Mouse (Mus musculus) midbrain, embryonic 12.5 days (tissue): ENCODE data around the gene Pmpcb. TPM values are rescaled to one million over a fixed set of nuclear protein-coding genes. Genes with fewer than 3 reads are reported as not detected.

Source experiments
- ATAC-seq: fragments of 200-750 bp; cut with Nextera tagmentation; 2 replicates; pipeline ENCODE4 v1.8.0; 2017; ENCODE audit warnings: low read depth, moderate TSS enrichment, moderate library complexity; ENCODE audit not compliant: low FRiP score
- H3K27ac ChIP-seq: fragments of 300-500 bp; sonication (generic); replicated peaks from 2 replicates; pipeline ENCODE4 v1.5.1; 2016; ENCODE audit warnings: mild to moderate bottlenecking
- H3K27me3 ChIP-seq: fragments of 300-500 bp; sonication (generic); 2 replicates; pipeline ENCODE4 v1.6.1; 2016; ENCODE audit warnings: mild to moderate bottlenecking
- H3K36me3 ChIP-seq: fragments of 300-500 bp; sonication (generic); 2 replicates; pipeline ENCODE4 v1.6.1; 2016
- H3K4me1 ChIP-seq: fragments of 300-500 bp; sonication (generic); 2 replicates; pipeline ENCODE4 v1.6.1; 2016
- H3K4me2 ChIP-seq: fragments of 300-500 bp; sonication (generic); replicated peaks from 2 replicates; pipeline ENCODE4 v1.6.1; 2016; ENCODE audit warnings: mild to moderate bottlenecking, moderate library complexity
- H3K4me3 ChIP-seq: fragments of 300-500 bp; sonication (generic); 2 replicates; pipeline ENCODE4 v1.5.1; 2016; ENCODE audit warnings: mild to moderate bottlenecking
- H3K9ac ChIP-seq: fragments of 300-500 bp; sonication (generic); replicated peaks from 2 replicates; pipeline ENCODE4 v1.6.1; 2016; ENCODE audit warnings: mild to moderate bottlenecking, moderate library complexity
- H3K9me3 ChIP-seq: fragments of 300-500 bp; sonication (generic); 2 replicates; pipeline ENCODE4 v1.6.1; 2016; ENCODE audit warnings: mild to moderate bottlenecking
- WGBS: fragments of 180-500 bp; shearing (Covaris S2); methylation state at CpG from one replicate; pipeline ENCODE4 v1.1.7; 2016; 5-methylcytosine and 5-hydroxymethylcytosine counted together
- polyA plus RNA-seq: library from polyadenylated mRNA; unstranded; fragments of >200 nt; fragmentation: Nextera tagmentation; extraction: Ambion mirVana; gene quantifications from 2 replicates; pipeline ENCODE4 v1.2.1, GENCODE M21; 2016

Pmpcb gene
- polyA plus RNA-seq, 1 experiment from 2014 or later = 90.8 TPM

GRCm38 (mm10) chr5:21784161-21785052, 47.5 kb downstream of the Pmpcb start:
- H3K36me3 ChIP-seq = peaks cover 36% of the 10 kb centered on the region

DNA sequence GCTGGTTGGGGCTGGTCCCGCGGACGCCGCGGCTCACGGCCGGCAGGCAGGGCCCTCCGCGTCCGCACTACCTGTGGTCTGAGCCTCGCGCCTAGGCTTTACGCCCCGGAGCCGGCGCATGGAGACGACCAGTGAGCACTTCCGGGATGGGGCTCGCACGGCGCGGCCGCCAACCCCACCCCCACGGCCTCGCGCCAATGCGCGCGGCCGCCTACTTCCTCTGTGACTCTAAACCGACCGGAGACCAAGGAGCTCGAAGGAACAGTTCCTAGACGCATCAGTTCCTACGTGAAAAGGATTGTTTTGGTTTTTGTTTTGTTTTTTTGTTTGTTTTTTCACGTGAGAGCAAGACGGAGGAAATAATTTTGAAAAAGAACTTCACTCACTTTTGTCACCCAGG, 48.1 kb downstream of the Pmpcb start, which contains the start of the genes Dnajc2 and Psmc2:
TSS of gene Dnajc2 (minus strand) at position 199 of the 400 bp plus-strand sequence.
TSS of gene Psmc2 (plus strand) at position 231 of the 400 bp plus-strand sequence.
- ATAC-seq = peak; percentile 97
- H3K4me2 ChIP-seq = peak within 1 kb of the TSS; percentile 96
- H3K27ac ChIP-seq = peak within 1 kb of the TSS; percentile 83
- peak within 1 kb of the TSS; percentile 93 for H3K4me3 ChIP-seq
- H3K9ac ChIP-seq = peak within 1 kb of the TSS; percentile 89
- no peaks in the 10 kb centered on the region for H3K27me3 ChIP-seq
- H3K9me3 ChIP-seq = no peaks in the 10 kb centered on the region
- under 1% methylated on average over 37 of the region's 37 CpGs for WGBS
- peaks cover 30% of the 10 kb centered on the region for H3K36me3 ChIP-seq
- H3K4me1 ChIP-seq = peaks cover 26% of the 10 kb centered on the region

More at GRCm38 (mm10) chr5:21784161-21785052, 47.5 kb downstream of the Pmpcb start:
- peak overlapping the region; percentile 88 for H3K4me3 ChIP-seq
- peaks cover 26% of the 10 kb centered on the region for H3K4me1 ChIP-seq
- H3K27ac ChIP-seq = peak overlapping the region; percentile 77
- H3K4me2 ChIP-seq = peak overlapping the region; percentile 96
- H3K9ac ChIP-seq = peak overlapping the region; percentile 85
- ATAC-seq = peak; percentile 83
- no peaks in the 10 kb centered on the region for H3K9me3 ChIP-seq
- no peaks in the 10 kb centered on the region for H3K27me3 ChIP-seq
- WGBS = under 1% methylated on average over 51 of the region's 51 CpGs

DNA sequence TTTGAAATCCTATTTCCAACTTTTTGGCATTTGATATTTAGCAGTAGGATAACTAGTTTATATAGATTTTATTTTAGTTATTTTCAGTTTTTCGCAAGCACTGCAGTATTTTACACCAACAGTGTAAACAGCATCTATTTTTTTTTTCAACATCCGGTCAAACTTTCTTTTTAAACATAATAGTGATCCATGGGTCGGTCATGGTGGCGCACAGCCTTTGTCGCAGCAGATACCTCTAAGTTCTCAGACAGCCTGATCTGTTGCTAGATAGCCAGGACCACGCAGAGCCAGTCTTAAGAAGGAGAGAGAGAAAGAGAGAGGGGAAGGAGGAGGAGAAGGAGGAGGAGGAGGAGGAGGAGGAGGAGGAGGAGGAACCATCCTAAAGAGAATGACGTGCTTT, 48.8 kb downstream of the Pmpcb start:
- WGBS = 72% methylated on average over 7 of the region's 7 CpGs
- Histone ChIP-seq H3K4me3 (no peak overlapping the region; the same call in 1 of the 2 replicates), H3K4me1 (peaks cover 26% of the 10 kb centered on the region), H3K9me3 (no peaks in the 10 kb centered on the region), H3K4me2 (peak overlapping the region; percentile 72), H3K27ac (peak overlapping the region; percentile 83), H3K27me3 (no peaks in the 10 kb centered on the region), H3K36me3 (peaks cover 22% of the 10 kb centered on the region), H3K9ac (no peak overlapping the region)
- no peak for ATAC-seq

DNA sequence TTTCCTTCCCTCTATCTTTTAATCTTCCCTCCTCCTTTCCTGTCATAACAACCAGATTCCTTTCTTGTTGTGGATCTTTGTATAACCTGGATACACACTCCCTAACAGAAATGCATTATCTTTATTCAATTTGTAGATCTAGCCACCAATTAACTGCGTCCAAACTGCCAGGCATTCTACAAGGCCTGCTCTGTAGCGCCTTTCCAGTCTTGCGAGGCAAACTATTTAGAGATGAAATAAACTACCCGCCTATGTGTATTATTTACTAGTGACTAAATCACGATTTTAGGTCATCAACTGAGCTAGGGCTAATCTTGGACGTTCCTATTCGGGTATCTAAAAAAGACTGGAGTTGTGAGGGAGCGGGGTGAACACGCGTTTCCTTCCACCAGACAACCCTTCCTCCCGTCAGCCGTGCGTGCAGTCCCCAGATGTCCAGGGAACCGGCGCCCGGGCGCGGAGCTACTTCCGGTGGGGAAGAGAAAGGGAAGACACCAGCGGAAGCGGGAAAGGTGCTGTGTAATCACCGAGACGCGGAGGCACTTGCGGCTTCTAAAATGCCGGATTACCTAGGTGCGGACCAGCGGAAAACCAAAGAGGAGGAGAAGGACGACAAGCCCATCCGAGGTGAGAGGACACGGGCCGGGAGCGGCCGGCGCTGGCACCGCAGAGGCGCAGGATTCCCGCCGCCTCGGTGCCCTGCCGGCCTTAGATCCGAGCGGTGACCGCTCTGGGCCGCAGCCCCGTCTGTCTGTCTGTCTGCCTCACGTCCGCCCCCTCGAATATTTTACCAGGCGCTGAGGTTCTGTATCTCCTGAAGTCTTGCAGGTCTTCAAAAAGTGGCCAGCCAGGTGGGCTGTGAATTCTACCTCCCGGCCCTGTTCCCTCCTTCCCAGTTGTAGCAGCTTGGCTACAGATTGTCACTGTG, 49.6 kb downstream of the Pmpcb start:
- WGBS = 4% methylated on average over 44 of the region's 51 CpGs

DNA sequence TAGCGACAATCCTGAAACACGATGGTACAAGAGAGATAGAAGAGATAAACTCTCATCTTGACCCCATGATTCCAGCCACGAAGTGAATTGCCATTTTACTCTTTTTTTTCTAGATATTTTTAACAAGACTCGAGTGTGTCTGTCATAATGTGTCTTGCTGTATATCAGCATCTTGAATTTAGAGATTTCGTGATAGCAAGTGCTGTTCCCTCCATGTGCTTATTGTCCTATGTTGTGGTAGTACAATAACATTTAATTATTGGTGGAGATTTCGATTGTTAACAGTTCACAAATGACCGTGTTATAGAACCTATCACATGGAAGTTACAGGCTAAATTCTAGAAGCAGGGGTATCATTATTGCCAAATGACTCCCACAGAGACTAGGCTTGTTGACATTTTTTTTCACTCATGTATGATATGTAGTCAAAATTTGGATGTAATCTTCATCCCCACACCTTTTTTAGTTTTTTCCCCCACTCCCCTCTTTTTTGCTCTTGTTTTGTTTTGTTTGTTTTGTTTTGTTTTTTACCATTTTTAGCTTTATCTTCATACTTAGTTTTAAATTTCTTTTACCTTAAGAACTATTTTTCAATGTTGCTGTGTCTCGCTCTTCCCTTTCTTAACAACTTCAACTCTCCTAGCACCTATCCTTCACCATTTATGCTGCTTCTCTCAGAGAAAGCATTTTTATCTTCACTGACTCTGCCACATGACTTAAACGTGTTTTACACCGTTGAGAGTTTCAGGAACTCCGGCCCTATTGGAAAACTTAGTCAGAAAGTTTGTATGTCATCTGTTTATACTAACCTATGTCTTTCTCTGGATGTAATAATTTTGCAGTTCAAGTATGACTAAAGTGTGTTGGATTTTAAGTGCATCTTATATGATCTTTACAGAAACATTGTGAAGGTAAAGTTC, 50.5 kb downstream of the Pmpcb start:
- H3K4me2 ChIP-seq = peak overlapping the region; percentile 72
- H3K27me3 ChIP-seq = no peaks in the 10 kb centered on the region
- peaks cover 26% of the 10 kb centered on the region for H3K4me1 ChIP-seq
- no peak overlapping the region for H3K27ac ChIP-seq
- H3K9ac ChIP-seq = peak overlapping the region; percentile 89
- 41% methylated on average over 11 of the region's 11 CpGs for WGBS
- H3K36me3 ChIP-seq = peaks cover 9% of the 10 kb centered on the region
- ATAC-seq = no peak
- H3K9me3 ChIP-seq = no peaks in the 10 kb centered on the region
- peak overlapping the region; percentile 93 for H3K4me3 ChIP-seq

More for the DNA sequence above, 49.6 kb downstream of the Pmpcb start:
- Histone ChIP-seq H3K4me3 (peak overlapping the region; percentile 93), H3K9ac (peak overlapping the region; percentile 89), H3K36me3 (peaks cover 15% of the 10 kb centered on the region), H3K9me3 (no peaks in the 10 kb centered on the region), H3K4me1 (peaks cover 26% of the 10 kb centered on the region), H3K27me3 (no peaks in the 10 kb centered on the region), H3K4me2 (peak overlapping the region; percentile 72), H3K27ac (peak overlapping the region; percentile 83)
- peak; percentile 76 for ATAC-seq

GRCm38 (mm10) chr5:21789061-21789460, 52.1 kb downstream of the Pmpcb start:
- H3K4me1 ChIP-seq = peaks cover 24% of the 10 kb centered on the region
- no peak overlapping the region; the same call in 1 of the 2 replicates for H3K9ac ChIP-seq
- no peak overlapping the region; the same call in 1 of the 2 replicates for H3K27ac ChIP-seq
- no peak overlapping the region for H3K4me3 ChIP-seq
- H3K4me2 ChIP-seq = peak overlapping the region; percentile 15; the same call in 1 of the 2 replicates
- no peak for ATAC-seq
- WGBS = 82% methylated on average over 5 of the region's 5 CpGs
- H3K9me3 ChIP-seq = no peaks in the 10 kb centered on the region
- 0 out of 2 replicates have a peak, but pooled peaks cover 3% of the 10 kb centered on the region for H3K36me3 ChIP-seq
- no peaks in the 10 kb centered on the region for H3K27me3 ChIP-seq

GRCm38 (mm10) chr5:21792166-21792565, 55.2 kb downstream of the Pmpcb start:
- Histone ChIP-seq H3K9ac (no peak overlapping the region), H3K36me3 (peaks cover 21% of the 10 kb centered on the region), H3K27me3 (no peaks in the 10 kb centered on the region), H3K4me3 (no peak overlapping the region), H3K4me1 (peaks cover 20% of the 10 kb centered on the region), H3K27ac (no peak overlapping the region), H3K9me3 (no peaks in the 10 kb centered on the region), H3K4me2 (no peak overlapping the region)
- no peak for ATAC-seq

GRCm38 (mm10) chr5:21802907-21803306, 66.0 kb downstream of the Pmpcb start:
- no peaks in the 10 kb centered on the region for H3K27me3 ChIP-seq
- no peak for ATAC-seq
- H3K36me3 ChIP-seq = peaks cover 60% of the 10 kb centered on the region
- no peak overlapping the region for H3K9ac ChIP-seq
- H3K4me1 ChIP-seq = no peaks in the 10 kb centered on the region
- no peak overlapping the region for H3K4me2 ChIP-seq
- no peak overlapping the region for H3K27ac ChIP-seq
- 95% methylated on average over 9 of the region's 9 CpGs for WGBS
- H3K9me3 ChIP-seq = no peaks in the 10 kb centered on the region
- H3K4me3 ChIP-seq = no peak overlapping the region

- 91% methylated on average over 12 of the region's 12 CpGs for WGBS
These were observed 66.8 kb downstream of the Pmpcb start for GRCm38 (mm10) chr5:21803691-21804188.

DNA sequence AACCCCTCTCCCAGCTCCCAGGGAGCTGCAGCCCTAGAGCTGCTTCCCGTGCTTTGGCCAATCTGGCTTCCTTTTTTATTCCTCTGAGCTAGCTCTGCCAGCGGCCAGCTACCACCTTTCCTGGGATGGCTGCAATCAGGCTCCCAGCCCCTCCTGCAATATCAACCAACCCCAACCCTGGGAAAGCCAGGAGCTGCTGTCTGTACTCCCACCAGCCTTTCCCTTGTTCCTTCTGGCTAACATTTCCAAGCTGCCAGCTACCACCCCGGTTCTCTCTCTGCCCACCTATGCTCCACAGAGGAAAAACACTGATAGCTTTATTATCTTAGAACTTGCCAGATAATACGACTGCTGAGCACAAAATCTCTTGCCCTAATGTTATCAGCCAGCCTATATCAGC, 67.9 kb downstream of the Pmpcb start:
- ATAC-seq = no peak
- Histone ChIP-seq H3K27ac (no peak overlapping the region), H3K4me3 (no peak overlapping the region), H3K4me1 (no peaks in the 10 kb centered on the region), H3K4me2 (no peak overlapping the region), H3K36me3 (peaks cover 45% of the 10 kb centered on the region), H3K27me3 (no peaks in the 10 kb centered on the region), H3K9me3 (no peaks in the 10 kb centered on the region), H3K9ac (no peak overlapping the region)
- 86% methylated on average over 4 of the region's 4 CpGs for WGBS

More at GRCm38 (mm10) chr5:21803691-21804188, 66.8 kb downstream of the Pmpcb start:
- Histone ChIP-seq H3K9ac (no peak overlapping the region), H3K4me2 (no peak overlapping the region), H3K4me3 (no peak overlapping the region), H3K4me1 (no peaks in the 10 kb centered on the region), H3K36me3 (peaks cover 55% of the 10 kb centered on the region), H3K27ac (no peak overlapping the region), H3K9me3 (no peaks in the 10 kb centered on the region), H3K27me3 (no peaks in the 10 kb centered on the region)
- no peak for ATAC-seq
